Mouse (Mus musculus) hematopoietic stem cell, adult 5-6 weeks (primary cell): ENCODE data around the gene Pigv. TPM values are rescaled to one million over a fixed set of nuclear protein-coding genes. Genes with fewer than 3 reads are reported as not detected.

Experiments
- ATAC-seq, 2 experiments: fragments of 125-278 bp in 1 of 2; replicated peaks in 1 of 2; 2 replicates each; pipeline ENCODE4 v1.8.0; 2016 to 2017; ENCODE audit warnings: inconsistent platforms in 2 of 2, mild to moderate bottlenecking in 2 of 2, moderate number of reproducible peaks in 2 of 2, low read depth in 1 of 2, moderate TSS enrichment in 1 of 2; ENCODE audit not compliant: low FRiP score in 2 of 2, poor library complexity in 2 of 2, severe bottlenecking in 2 of 2, insufficient read depth in 1 of 2, low TSS enrichment in 1 of 2
- total RNA-seq: library from RNA; stranded (forward); fragments of 172-1452, 232-1000 nt; gene quantifications from 2 replicates; pipeline ENCODE4 v1.2.3, GENCODE M21; 2017

Gene Pigv
- total RNA-seq, 1 experiment from 2014 or later: 8.2 TPM

DNA sequence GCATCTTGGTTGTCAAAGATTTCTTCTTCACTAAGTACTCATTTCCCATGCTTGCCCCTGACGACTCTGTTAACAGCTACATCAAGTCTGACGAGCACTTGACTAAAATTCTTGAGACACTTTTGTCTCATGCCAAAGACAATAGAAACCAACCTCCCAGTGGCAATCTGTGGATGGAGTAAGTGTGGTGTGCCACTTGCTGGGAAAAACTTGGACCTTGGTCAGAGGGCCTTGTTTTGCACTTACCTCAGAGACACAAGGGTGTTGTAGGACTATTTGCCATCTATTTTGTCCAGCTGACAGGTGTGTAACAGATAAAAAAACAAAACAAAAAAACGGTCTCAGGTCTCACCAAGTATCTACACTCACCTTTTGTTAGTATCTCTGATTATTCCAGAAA, 3.7 kb upstream of the Pigv start:
- ATAC-seq: no peak

GRCm38 (mm10) chr4:133675594-133676016, 3.2 kb upstream of the Pigv start:
- no peak for ATAC-seq

- ATAC-seq: no peak
Measured at GRCm38 (mm10) chr4:133674331-133674695, 1.9 kb upstream of the Pigv start.

GRCm38 (mm10) chr4:133673666-133674330, 1.4 kb upstream of the Pigv start:
- ATAC-seq: no peak

GRCm38 (mm10) chr4:133672845-133673647, 599 bp upstream of the Pigv start:
- peak; percentile 46 to 53 for ATAC-seq

DNA sequence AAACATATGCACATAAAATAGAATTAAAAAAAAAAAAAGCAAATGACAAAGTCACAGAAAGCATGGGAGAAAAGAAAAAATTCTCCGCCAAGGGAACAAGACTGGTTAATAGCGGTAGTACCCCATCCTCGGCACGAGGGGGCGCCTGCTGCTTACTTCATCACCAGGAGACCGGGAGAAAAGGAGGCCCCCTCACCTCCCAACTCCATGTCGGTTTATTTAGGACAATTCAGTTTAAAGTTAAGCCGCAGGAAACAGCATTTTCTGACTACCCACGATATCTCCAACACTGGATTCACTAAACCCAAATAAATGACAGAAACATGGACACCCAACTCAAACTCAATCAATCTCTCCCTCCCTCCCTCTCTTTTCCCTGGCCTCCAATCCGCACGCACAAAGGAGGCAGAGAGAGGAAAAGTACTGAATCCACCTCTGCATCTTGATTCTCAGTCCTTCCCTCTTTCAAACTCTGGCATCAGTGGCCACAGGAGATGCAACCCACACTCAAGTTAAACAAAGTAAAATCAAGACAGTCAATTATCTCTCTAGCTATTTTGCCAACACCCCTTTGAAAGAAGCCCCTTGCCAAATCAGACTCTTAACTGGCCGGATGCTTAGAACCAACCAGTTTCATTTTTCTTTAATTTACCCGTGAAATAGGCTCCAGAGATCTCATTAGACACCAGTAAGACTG, 1.1 kb downstream of the Pigv start:
- ATAC-seq: 0 out of 4 replicates have a peak, but pooled peaks of 1 of the 2 experiments have one; percentile 18

DNA sequence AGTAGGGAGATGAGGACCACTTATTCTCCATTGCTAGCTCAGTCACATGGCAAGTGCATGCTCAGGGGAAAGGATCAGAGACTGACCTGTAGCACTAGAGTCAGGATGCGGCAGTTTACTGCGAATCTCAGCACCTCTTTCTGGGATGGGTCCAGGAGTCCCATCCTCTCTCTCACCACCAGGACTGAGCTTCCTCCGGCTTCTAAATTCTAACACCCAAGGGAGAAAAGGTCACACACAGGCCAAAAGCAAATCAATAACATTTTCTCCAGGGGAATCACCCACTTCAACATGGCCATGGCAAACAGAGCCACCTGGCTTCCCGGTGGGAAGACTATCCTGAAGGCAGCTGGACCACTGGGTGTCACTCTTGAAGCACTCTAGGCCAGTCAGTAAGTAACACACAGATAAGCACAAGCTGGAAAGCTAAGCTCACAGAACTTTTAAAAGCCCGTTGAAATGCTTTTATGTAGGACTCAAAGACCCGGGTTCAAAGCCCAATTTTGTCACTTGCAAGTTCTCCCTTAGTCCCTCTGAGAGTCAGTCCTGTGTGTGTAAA, 2.7 kb downstream of the Pigv start:
- no peak for ATAC-seq

DNA sequence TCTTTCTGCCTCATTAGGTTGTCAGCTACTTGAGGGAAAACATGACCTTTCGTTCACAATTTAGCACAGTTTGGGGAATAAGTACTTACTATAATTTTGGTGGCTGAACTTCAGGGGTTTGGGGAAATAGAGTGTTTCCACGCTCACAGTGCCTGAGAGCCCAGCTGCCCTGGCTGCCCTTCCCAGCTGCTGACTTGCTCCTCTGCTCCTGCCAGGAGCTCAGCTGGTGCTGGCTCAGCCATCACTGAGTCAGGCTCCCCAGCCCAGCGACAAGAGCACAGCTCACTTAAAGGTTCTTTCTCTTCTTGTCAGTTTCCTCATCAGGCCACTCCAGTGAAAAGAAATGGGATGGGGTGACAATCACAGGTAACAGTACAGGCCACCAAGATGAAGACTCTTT, 3.9 kb downstream of the Pigv start:
- ATAC-seq: no peak

GRCm38 (mm10) chr4:133666199-133666598, 6.2 kb downstream of the Pigv start:
- ATAC-seq: peak; percentile 70 to 74

DNA sequence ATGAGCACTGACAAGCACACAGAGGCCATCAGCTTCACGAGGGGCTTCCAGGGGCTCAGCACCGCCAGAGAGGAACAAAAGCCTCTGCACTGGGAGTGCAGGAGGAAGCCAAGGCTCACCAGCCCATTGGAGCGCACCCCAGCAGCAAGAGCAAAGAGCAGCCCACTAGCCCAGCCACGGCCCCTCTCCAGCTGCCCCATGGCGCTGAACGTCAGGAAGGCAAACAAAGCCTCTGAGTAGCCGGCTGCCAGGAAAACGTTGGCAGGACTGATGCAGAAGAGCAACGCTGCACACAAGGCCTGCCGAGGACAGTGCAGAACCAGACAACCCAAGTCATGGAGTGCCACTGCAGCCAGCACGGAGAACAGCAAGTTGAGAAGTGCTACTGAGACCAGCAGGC, 7.3 kb downstream of the Pigv start:
- no peak for ATAC-seq

DNA sequence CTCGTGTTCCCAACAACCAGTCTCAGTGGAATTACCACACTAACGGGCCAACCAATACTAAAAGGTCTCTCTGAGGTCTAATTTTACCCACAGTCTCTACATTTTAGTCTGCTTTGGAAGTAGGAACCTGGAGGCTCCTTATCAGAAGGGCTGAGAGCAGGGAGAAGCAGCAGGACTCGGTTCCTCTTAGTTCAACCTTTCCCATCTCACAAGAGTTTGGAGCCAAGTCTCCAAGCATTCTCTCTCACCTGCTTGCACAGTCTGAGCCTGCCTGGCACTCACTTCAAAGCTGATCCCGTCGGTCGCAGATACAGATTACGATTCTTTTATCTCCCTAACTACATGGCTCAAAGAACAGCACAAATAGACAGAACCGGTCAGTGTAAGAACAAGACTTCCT, 9.5 kb downstream of the Pigv start:
- no peak for ATAC-seq

DNA sequence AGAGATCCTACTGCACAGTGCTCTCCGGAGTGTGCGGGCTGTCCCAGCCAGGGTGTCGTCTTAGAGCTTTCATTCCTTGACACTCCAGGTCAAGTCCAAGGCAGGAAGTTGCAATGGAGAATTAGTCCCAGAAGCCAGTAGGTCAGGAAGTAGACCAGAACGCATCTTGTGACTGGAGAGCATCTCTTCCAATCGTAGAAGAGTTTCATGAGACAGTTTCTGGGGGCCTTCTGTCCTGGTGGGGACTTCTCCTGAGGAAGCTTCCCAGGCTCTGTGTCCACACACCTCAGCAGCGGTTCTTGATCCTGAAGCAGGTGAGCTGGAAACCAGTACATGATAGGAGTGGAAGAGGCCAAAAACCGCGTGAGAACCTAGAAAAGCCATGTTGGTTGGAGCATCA, 10.0 kb downstream of the Pigv start:
- ATAC-seq: no peak

DNA sequence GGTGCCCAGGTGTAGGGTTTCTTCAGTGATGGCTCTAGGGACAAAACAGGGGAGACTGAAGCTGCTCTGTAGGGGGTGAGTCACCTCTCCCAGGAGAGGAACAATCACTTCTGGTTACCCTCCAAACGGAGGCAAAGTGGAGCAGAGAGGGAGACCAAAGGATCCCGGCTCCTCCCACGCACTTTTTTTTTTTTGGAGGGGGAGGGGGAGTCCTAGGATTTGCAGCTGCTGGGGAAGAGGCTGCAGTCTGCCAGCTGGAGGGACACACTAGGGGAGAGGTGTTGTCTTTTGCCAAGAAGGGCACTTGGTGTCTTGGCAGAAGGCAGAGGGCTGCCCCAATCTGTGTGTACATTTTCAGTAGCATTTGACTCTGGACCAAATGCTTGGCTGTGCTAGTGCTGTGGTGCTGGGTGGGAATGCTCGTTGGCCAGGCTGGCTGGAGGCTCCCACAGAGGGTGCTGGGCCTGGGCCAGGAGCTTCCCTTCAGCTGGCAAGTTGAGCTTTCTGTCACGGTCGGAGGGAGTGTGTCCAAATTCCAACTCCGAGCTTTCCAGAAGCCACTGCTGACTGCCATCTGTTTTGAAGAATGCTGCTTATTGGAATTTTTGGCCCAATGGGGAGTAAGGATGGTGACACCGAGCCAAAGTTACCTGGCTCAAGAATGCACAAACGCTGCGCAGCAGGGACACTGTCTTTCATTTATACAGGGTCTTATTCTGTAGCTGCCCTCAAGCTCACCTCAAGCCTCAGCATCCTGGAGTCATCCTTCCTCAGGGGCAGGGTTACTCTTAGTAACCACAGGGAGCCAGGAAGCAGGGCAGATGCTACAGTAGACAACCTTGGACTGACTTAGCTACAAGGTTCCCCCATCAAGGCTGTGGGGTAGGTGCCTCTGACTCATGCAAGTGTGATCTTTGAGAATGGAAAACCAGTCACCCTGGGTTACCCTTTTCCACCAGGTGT, 12.0 kb downstream of the Pigv start:
- peak in 1 of 2 experiments; percentile 12; a peak in 1 of 4 replicates for ATAC-seq

DNA sequence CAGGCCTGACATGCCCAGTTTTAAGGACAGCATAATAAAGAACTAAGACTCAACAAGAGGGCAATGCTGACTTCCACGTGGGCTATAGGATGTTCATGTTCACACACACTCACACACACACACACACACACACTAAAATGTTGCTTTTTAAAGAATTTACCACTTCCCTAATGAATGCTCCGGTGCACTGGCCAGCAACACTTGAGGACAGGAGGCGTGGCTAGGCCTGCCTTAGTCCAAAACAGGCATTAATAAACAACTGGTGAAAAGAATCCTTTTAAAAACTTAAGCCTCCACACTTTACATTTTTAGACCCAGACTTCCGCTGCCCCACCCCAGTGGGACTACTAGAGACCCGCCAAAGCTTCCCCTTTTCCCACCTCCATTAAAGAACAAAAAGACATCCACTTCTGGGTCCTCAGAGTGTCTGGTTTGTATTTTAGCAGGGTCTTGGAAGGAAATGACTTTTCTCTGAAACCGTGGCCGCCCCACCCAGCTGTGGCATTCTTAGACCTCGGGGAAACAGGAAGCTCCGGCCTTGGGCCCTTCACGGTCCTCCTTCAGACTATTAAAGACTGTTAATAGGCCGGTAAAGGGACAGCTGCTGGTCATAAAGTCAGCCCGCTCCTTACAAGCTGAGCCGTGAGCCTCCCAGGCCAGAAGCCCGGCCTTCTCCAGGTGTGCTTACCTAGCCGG, 12.8 kb downstream of the Pigv start:
- ATAC-seq: peak; percentile 60 to 77

GRCm38 (mm10) chr4:133658729-133659128, 13.7 kb downstream of the Pigv start:
- no peak for ATAC-seq

DNA sequence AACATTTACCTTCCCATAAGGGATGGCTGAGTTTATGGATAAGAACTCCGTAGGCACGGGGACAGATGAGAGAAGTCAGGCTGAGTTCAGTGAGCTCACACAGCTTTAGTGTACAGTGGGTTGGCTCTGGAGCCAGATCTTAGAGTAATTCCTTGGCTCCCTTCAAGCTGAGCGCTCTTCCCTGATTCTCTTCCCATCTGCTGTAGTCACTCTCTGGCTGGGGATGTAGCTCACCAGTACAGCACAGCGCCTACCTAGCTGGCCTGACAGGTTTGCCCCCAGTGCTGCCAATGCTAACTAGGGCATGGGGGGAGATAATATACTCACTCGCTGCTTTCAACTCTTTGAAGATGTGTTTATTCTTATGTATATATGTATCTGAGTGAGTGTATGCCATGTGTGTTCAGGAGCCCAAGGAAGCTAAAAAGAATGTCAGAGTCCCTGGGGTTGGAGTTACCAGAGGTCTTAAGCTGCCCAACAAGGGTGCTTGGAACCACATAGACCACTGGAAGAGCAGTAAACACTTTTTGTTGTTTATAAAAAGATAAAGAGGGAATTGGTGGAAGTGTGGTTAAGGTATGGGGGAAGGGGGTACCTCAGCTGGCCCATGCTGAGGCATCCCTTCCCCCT, 14.5 kb downstream of the Pigv start:
- ATAC-seq: no peak
